Mouse (Mus musculus) forebrain, embryonic 12.5 days (tissue): ENCODE data around the gene Dlg2. TPM values are rescaled to one million over a fixed set of nuclear protein-coding genes. Genes with fewer than 3 reads are reported as not detected.

Experiments used
- ATAC-seq: fragments of 200-750 bp; cut with Nextera tagmentation; 2 replicates; pipeline ENCODE4 v1.8.0; 2017; ENCODE audit warnings: moderate TSS enrichment; ENCODE audit not compliant: low FRiP score
- H3K27ac ChIP-seq: fragments of 300-500 bp; sonication (generic); 2 replicates; pipeline ENCODE4 v1.5.1; 2016; ENCODE audit warnings: mild to moderate bottlenecking
- H3K27me3 ChIP-seq: fragments of 300-500 bp; sonication (generic); 2 replicates; pipeline ENCODE4 v1.6.1; 2016; ENCODE audit warnings: mild to moderate bottlenecking
- H3K36me3 ChIP-seq: fragments of 300-500 bp; sonication (generic); replicated peaks from 2 replicates; pipeline ENCODE4 v1.6.1; 2016; ENCODE audit warnings: mild to moderate bottlenecking
- H3K4me1 ChIP-seq: fragments of 300-500 bp; sonication (generic); 2 replicates; pipeline ENCODE4 v1.6.1; 2016
- H3K4me2 ChIP-seq: fragments of 300-500 bp; sonication (generic); 2 replicates; pipeline ENCODE4 v1.6.1; 2016; ENCODE audit warnings: mild to moderate bottlenecking, moderate library complexity
- H3K4me3 ChIP-seq: fragments of 300-500 bp; sonication (generic); replicated peaks from 2 replicates; pipeline ENCODE4 v1.5.1; 2016; ENCODE audit warnings: mild to moderate bottlenecking
- H3K9ac ChIP-seq: fragments of 300-500 bp; sonication (generic); 2 replicates; pipeline ENCODE4 v1.6.1; 2016; ENCODE audit warnings: mild to moderate bottlenecking
- H3K9me3 ChIP-seq: fragments of 300-500 bp; sonication (generic); 2 replicates; pipeline ENCODE4 v1.6.1; 2016
- WGBS: fragments of 180-500 bp; shearing (Covaris S2); methylation state at CpG from one replicate; pipeline ENCODE4 v1.1.7; 2016; 5-methylcytosine and 5-hydroxymethylcytosine counted together
- polyA plus RNA-seq: library from polyadenylated mRNA; unstranded; fragments of >200 nt; fragmentation: Nextera tagmentation; extraction: Ambion mirVana; gene quantifications from 2 replicates; pipeline ENCODE4 v1.2.1, GENCODE M21; 2016

Dlg2 gene
- polyA plus RNA-seq, 1 experiment from 2014 or later, result 6.5 TPM

DNA sequence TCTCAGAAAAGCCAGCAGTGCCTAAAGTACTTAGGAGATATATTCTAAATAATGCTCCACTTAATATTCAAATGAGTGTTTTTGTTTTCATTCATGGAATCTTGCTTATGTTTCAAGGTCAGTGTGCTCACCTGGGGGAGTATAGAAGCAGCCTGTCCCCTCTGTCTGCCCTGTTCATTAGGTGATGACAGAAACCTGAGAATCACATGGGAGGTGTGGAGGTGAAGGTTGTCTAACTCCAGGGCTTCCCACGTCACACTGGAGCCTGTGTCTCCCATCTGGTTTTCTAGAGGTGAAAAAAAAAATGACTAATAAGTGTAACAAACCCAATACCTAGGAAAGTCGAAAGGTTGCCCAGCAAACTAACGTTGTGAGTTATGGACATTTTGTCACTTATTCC lies 1886.9 kb downstream of the Dlg2 start:
- Histone ChIP-seq H3K36me3 (no peaks in the 10 kb centered on the region), H3K4me2 (no peak overlapping the region), H3K9ac (no peak overlapping the region), H3K27me3 (no peaks in the 10 kb centered on the region), H3K4me1 (no peaks in the 10 kb centered on the region), H3K27ac (no peak overlapping the region), H3K4me3 (no peak overlapping the region), H3K9me3 (no peaks in the 10 kb centered on the region)
- no peak for ATAC-seq
- 75% methylated on average over 3 of the region's 3 CpGs for WGBS

DNA sequence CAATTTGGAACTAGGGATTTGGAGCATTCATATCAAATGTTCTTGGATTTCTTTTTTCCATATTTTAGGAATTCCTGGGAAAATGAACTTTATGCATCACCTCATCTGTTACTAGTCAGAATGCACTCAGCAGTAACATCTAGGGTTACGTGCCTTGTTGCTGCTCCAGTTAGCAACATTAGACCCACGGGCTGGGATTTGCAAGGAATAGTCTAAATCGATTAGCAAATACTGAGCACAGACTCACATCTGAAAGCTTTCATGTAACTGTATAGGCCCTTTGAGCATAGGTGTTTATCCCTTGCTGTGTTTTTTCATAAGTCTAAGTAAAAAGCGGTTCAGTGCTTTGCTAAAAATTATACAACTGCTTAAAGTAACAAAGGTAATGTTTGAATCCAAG lies 1887.3 kb downstream of the Dlg2 start:
- Histone ChIP-seq H3K9me3 (no peaks in the 10 kb centered on the region), H3K36me3 (no peaks in the 10 kb centered on the region)
- WGBS, result 90% methylated on average over 4 of the region's 4 CpGs

DNA sequence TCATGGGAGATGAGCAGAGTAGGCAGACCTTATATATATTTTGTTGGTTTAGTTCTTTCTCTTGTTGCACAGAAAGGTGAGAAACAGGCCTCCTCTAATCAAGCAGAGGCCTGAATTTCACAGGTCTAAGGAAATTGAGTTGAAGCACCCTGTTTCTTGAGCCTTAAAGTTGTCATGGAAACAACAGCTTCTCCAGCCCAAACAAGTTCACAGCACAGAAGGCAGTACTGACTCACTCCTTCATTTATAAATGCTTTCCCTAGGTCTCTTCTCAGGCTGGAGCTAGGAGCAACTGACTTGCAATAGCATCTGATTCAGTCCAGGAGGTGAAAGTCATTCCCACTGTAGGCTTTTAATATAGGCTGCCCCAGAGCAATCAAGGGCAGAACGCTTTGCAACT lies 1890.6 kb downstream of the Dlg2 start:
- H3K4me1 ChIP-seq, result no peaks in the 10 kb centered on the region
- no peak overlapping the region for H3K9ac ChIP-seq
- no peaks in the 10 kb centered on the region for H3K9me3 ChIP-seq
- no peaks in the 10 kb centered on the region for H3K27me3 ChIP-seq
- ATAC-seq, result no peak
- no peak overlapping the region for H3K27ac ChIP-seq
- H3K36me3 ChIP-seq, result no peaks in the 10 kb centered on the region
- WGBS, result 88% methylated on average over 1 of the region's 1 CpGs
- H3K4me3 ChIP-seq, result no peak overlapping the region
- H3K4me2 ChIP-seq, result no peak overlapping the region

More for the DNA sequence above, 1887.3 kb downstream of the Dlg2 start:
- no peak for ATAC-seq
- Histone ChIP-seq H3K27ac (no peak overlapping the region), H3K4me1 (no peaks in the 10 kb centered on the region), H3K27me3 (no peaks in the 10 kb centered on the region), H3K4me3 (no peak overlapping the region), H3K9ac (no peak overlapping the region), H3K4me2 (no peak overlapping the region)

DNA sequence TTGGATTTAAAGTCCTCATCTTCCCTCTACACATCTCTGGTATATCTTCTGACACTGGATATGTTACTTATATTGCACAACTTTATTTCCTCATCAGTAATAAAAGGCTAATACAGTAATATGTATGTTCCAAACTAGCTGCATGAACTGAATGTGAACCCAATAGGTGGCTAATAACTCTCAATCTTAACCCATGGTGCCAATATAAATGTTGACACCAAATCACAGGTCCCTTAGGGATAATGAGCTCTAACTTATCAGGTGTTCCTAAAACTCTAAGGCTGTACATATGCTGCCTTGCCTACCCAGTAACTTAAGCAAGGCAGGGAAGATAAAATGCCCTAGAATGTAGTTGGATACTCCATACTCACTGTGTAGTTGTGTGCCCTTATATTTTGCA lies 1894.0 kb downstream of the Dlg2 start:
- Histone ChIP-seq H3K9ac (no peak overlapping the region), H3K36me3 (no peaks in the 10 kb centered on the region), H3K4me2 (no peak overlapping the region), H3K9me3 (no peaks in the 10 kb centered on the region), H3K4me3 (no peak overlapping the region), H3K4me1 (no peaks in the 10 kb centered on the region), H3K27ac (no peak overlapping the region), H3K27me3 (no peaks in the 10 kb centered on the region)
- ATAC-seq, result no peak

DNA sequence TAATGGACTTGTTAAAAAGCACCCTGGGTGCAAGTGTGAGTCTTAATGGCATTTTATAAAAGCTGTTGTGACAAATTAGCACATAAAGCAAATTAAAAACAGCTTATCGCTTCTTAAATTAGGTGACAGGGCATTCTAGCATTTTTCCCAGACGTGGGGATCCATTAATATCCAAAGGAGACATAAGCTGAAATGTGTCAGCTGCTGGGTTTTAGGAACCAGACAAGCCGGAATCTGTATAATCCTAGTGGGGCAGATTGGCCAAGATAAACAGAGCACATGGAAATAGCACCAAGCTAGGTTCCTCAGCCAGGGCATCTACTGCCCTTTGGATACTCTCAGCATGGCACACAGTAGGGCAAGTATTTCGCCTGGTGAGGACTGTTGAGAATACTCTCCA lies 1895.2 kb downstream of the Dlg2 start:
- no peaks in the 10 kb centered on the region for H3K4me1 ChIP-seq
- H3K4me3 ChIP-seq, result no peak overlapping the region
- no peaks in the 10 kb centered on the region for H3K9me3 ChIP-seq
- ATAC-seq, result 0 out of 2 replicates have a peak, but pooled peaks have one; percentile 21
- 68% methylated on average over 4 of the region's 4 CpGs for WGBS
- no peak overlapping the region for H3K9ac ChIP-seq
- no peaks in the 10 kb centered on the region for H3K36me3 ChIP-seq
- H3K27me3 ChIP-seq, result no peaks in the 10 kb centered on the region
- no peak overlapping the region for H3K4me2 ChIP-seq
- no peak overlapping the region for H3K27ac ChIP-seq

- Histone ChIP-seq H3K9me3 (no peaks in the 10 kb centered on the region), H3K9ac (no peak overlapping the region), H3K4me1 (no peaks in the 10 kb centered on the region), H3K4me2 (no peak overlapping the region), H3K27ac (no peak overlapping the region), H3K36me3 (no peaks in the 10 kb centered on the region), H3K27me3 (no peaks in the 10 kb centered on the region), H3K4me3 (no peak overlapping the region)
- 82% methylated on average over 5 of the region's 5 CpGs for WGBS
- ATAC-seq, result 0 out of 2 replicates have a peak, but pooled peaks have one; percentile 30
These were observed 1897.4 kb downstream of the Dlg2 start for GRCm38 (mm10) chr7:92373863-92374357.

DNA sequence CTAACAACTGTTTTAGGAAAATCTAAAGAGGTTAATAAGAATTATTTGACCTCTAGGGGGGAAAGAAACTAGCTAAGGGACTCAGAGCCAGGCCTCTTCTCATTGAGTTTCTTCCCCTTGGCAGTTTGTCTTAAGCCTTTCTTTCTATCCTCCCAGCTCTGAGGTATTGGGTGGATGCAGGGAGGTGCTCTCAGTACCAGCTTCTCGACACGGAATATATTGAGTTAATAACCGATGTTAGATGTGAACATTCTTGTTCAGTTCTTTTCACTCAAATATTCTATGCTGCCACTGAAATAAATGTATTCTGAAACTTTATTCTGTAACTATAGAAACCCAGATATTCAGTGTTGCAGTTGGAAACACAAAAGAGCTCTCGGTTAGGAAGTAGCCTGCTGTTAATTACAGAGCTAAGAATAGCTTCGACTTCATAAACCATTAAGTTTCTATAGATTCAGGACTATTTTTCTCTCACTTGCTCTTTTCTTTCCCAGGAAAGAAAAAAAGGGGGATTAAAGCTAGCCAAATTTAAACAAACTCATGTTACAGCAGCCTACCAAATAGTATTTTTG lies 1907.5 kb downstream of the Dlg2 start:
- no peak overlapping the region for H3K9ac ChIP-seq
- no peak overlapping the region for H3K4me3 ChIP-seq
- H3K27me3 ChIP-seq, result no peaks in the 10 kb centered on the region
- no peak for ATAC-seq
- no peaks in the 10 kb centered on the region for H3K36me3 ChIP-seq
- no peak overlapping the region for H3K27ac ChIP-seq
- no peaks in the 10 kb centered on the region for H3K9me3 ChIP-seq
- WGBS, result 42% methylated on average over 5 of the region's 5 CpGs
- no peak overlapping the region for H3K4me2 ChIP-seq
- no peaks in the 10 kb centered on the region for H3K4me1 ChIP-seq

DNA sequence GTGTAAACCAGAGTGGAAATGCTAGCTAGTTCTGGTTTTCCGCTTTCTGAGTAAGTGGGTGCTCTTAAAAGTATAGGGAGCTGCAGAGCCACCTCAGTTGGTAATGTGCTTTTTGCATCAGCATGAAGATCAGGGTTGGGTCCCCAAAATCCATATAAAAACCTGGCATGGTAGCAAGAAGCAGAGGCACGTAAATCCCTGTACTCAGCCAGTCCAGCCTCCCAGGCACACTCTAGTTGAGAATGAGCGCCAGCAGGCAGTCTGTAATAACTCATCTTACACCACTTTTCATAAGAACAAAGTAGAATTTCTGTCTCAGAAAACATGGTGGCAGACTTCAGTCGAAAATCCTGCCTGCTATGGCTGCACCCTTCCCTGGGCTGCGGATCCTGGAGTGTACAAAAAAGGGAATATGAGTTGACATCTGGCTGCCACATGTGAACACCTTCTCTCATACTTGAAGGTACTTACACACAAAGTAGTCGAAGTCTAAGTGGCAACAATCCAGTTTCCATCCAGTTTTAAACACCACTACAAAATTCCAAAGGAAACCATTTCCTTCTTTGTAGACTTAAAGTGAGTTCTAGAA lies 1915.7 kb downstream of the Dlg2 start:
- Histone ChIP-seq H3K27ac (no peak overlapping the region), H3K4me2 (no peak overlapping the region), H3K9me3 (no peaks in the 10 kb centered on the region), H3K4me1 (no peaks in the 10 kb centered on the region), H3K36me3 (no peaks in the 10 kb centered on the region), H3K9ac (no peak overlapping the region), H3K4me3 (no peak overlapping the region), H3K27me3 (no peaks in the 10 kb centered on the region)
- WGBS, result 85% methylated on average over 6 of the region's 6 CpGs
- ATAC-seq, result no peak

DNA sequence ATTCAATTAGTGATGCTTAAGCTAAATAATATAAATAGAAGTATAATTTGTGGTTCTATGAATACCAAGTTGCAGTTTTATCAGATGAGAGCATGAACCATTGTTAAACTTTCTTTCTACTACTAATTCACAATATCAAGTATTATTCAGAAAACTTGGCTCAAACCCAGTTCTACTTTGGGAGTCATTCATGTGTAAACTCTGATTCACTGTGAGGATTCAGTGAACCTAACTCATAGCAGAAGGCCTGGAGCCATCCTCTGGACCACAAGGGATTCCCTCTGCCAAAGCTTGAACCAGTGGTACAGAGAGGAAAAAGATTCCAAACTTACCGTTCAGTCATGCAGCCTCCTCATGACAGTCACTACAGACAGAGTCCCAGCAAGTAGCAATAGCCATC lies 1920.3 kb downstream of the Dlg2 start:
- 92% methylated on average over 1 of the region's 1 CpGs for WGBS
- Histone ChIP-seq H3K27me3 (no peaks in the 10 kb centered on the region), H3K9me3 (no peaks in the 10 kb centered on the region), H3K27ac (no peak overlapping the region), H3K4me2 (no peak overlapping the region), H3K4me1 (no peaks in the 10 kb centered on the region), H3K9ac (no peak overlapping the region), H3K4me3 (no peak overlapping the region), H3K36me3 (no peaks in the 10 kb centered on the region)
- no peak for ATAC-seq

- WGBS, result 48% methylated on average over 1 of the region's 1 CpGs
- H3K27ac ChIP-seq, result no peak overlapping the region
- no peaks in the 10 kb centered on the region for H3K27me3 ChIP-seq
- no peaks in the 10 kb centered on the region for H3K9me3 ChIP-seq
- no peak overlapping the region for H3K4me2 ChIP-seq
- ATAC-seq, result no peak
- no peaks in the 10 kb centered on the region for H3K36me3 ChIP-seq
- no peak overlapping the region for H3K9ac ChIP-seq
- no peaks in the 10 kb centered on the region for H3K4me1 ChIP-seq
- no peak overlapping the region for H3K4me3 ChIP-seq
These were observed 1922.4 kb downstream of the Dlg2 start for GRCm38 (mm10) chr7:92398841-92399240.

DNA sequence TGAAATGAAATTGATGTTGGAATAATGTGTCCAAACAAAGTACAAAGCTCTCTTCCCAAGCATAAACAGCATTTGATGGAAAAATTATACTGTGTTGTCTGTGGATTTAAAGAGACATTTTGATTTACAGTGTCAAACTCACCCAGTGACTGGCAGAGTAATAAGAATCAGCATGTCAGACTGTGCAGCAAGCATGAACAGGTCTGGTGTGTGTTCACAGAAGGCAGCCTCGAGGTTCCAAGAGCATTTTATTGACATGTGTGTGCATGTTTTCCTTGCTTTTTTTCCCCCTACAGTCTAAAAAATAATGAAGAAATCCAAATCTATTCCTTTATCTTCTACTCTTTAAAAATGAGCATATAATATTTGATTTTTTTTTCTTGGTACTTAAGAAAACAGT lies 1924.1 kb downstream of the Dlg2 start:
- Histone ChIP-seq H3K4me3 (no peak overlapping the region), H3K36me3 (no peaks in the 10 kb centered on the region), H3K27me3 (no peaks in the 10 kb centered on the region), H3K9ac (no peak overlapping the region), H3K27ac (no peak overlapping the region), H3K9me3 (no peaks in the 10 kb centered on the region), H3K4me1 (no peaks in the 10 kb centered on the region), H3K4me2 (no peak overlapping the region)
- ATAC-seq, result no peak
- 69% methylated on average over 1 of the region's 1 CpGs for WGBS

- H3K9me3 ChIP-seq, result no peaks in the 10 kb centered on the region
- H3K4me3 ChIP-seq, result no peak overlapping the region
- peak; percentile 49; the same call in 1 of the 2 replicates for ATAC-seq
- H3K9ac ChIP-seq, result no peak overlapping the region
- WGBS, result 56% methylated on average over 4 of the region's 4 CpGs
- no peak overlapping the region for H3K4me2 ChIP-seq
- H3K4me1 ChIP-seq, result no peaks in the 10 kb centered on the region
- H3K36me3 ChIP-seq, result no peaks in the 10 kb centered on the region
- H3K27me3 ChIP-seq, result no peaks in the 10 kb centered on the region
- H3K27ac ChIP-seq, result peak overlapping the region; percentile 14; the same call in 1 of the 2 replicates
These were observed 1924.7 kb downstream of the Dlg2 start for GRCm38 (mm10) chr7:92401001-92401688.

- WGBS, result 61% methylated on average over 5 of the region's 5 CpGs
- no peak overlapping the region for H3K4me2 ChIP-seq
- no peaks in the 10 kb centered on the region for H3K27me3 ChIP-seq
- H3K4me3 ChIP-seq, result no peak overlapping the region
- H3K4me1 ChIP-seq, result no peaks in the 10 kb centered on the region
- no peak for ATAC-seq
- H3K9me3 ChIP-seq, result no peaks in the 10 kb centered on the region
- no peaks in the 10 kb centered on the region for H3K36me3 ChIP-seq
- H3K9ac ChIP-seq, result no peak overlapping the region
- H3K27ac ChIP-seq, result no peak overlapping the region
These were observed 1932.0 kb downstream of the Dlg2 start for GRCm38 (mm10) chr7:92408479-92408878.
